ENCODE assay signal across 18 mouse cellular contexts in genomic region chr14:24098828-24099227, GRCm38 (mm10).
DNase-seq lines count a peak whose midpoint lies in the region; ATAC-seq and TF ChIP-seq lines count a peak whose summit lies in the region.
"Had no signal": no experiment of that assay in that cellular context is flagged by ENCODE, and none has a peak within 500 bp of the region (broad histone marks: within the 10 kb centered on the region; RNA-seq: fewer than 3 reads in every experiment).

No protein-coding gene starts in this region.

- no peaks in the 10 kb centered on the region for H3K9me3 ChIP-seq in lung, embryonic 16.5 days (ENCODE audit: control insufficient read depth, low read length)
- H3K9me3 ChIP-seq in midbrain, postnatal 0 days (ENCODE audit: low read length) = no peaks in the 10 kb centered on the region
- H3K9me3 ChIP-seq: embryonic facial prominence, embryonic 12.5 days; forebrain, embryonic 15.5 days; heart, embryonic 15.5 days; hindbrain, embryonic 13.5 days had no signal

- no peaks in the 10 kb centered on the region for H3K4me1 ChIP-seq in testis, adult 2 months (ENCODE audit: control insufficient read depth, insufficient read depth, low read length)
- no peaks in the 10 kb centered on the region for H3K4me1 ChIP-seq in lung, embryonic 16.5 days (replicated peaks; ENCODE audit: control insufficient read depth, insufficient read depth, low read length)
- no peaks in the 10 kb centered on the region for H3K4me1 ChIP-seq in midbrain, postnatal 0 days (ENCODE audit: insufficient read depth, low read length)
- H3K4me1 ChIP-seq: embryonic facial prominence, embryonic 12.5 days; forebrain, embryonic 15.5 days; hindbrain, embryonic 13.5 days had no signal

- peaks cover 2% of the 10 kb centered on the region for H3K36me3 ChIP-seq in testis, adult 2 months (ENCODE audit: control insufficient read depth, insufficient read depth, low read length)
- no peaks in the 10 kb centered on the region for H3K36me3 ChIP-seq in lung, embryonic 16.5 days (ENCODE audit: control insufficient read depth, insufficient read depth, low read length)
- no peaks in the 10 kb centered on the region for H3K36me3 ChIP-seq in midbrain, postnatal 0 days (ENCODE audit: insufficient read depth, low read length)
- H3K36me3 ChIP-seq: embryonic facial prominence, embryonic 12.5 days; forebrain, embryonic 15.5 days; heart, embryonic 15.5 days; hindbrain, embryonic 13.5 days had no signal

- no peak for TF ChIP-seq CTCF in testis, adult 2 months (IDR thresholded peaks at IDR 0.05; ENCODE audit: control insufficient read depth, insufficient read depth, insufficient replicate concordance, low read depth, low read length)
- no peak for TF ChIP-seq CTCF in midbrain, postnatal 0 days (IDR thresholded peaks at IDR 0.05)

- no peak overlapping the region for H3K4me3 ChIP-seq in testis, adult 2 months (ENCODE audit: control insufficient read depth, low read depth, low read length)
- no peak overlapping the region for H3K4me3 ChIP-seq in lung, embryonic 16.5 days (ENCODE audit: low read length)
- H3K4me3 ChIP-seq in midbrain, postnatal 0 days (ENCODE audit: low read depth, low read length) = no peak overlapping the region
- H3K4me3 ChIP-seq: embryonic facial prominence, embryonic 12.5 days; forebrain, embryonic 15.5 days; heart, embryonic 15.5 days; hindbrain, embryonic 13.5 days had no signal

- 0 out of 2 replicates have a peak, but pooled peaks have one; percentile 34 for ATAC-seq in lung, embryonic 16.5 days (ENCODE audit: low read depth)
- no peak for ATAC-seq in midbrain, postnatal 0 days (ENCODE audit: low FRiP score)
- ATAC-seq: forebrain, embryonic 15.5 days had no signal

- DNase-seq in testis, postnatal 10 days (ENCODE audit: low spot score) = no peak
- DNase-seq in lung, postnatal 25 days (ENCODE audit: low spot score) = peak; percentile 63
- DNase-seq in midbrain, postnatal 0 days (ENCODE audit: low spot score) = no peak
- no peak for DNase-seq in embryo, embryonic 10 days (ENCODE audit: low spot score)
- DNase-seq in c-Kit-positive CD71-positive TER-119-positive erythroid progenitor cells, embryonic 14.5 days (ENCODE audit: low spot score) = no peak
- DNase-seq: adrenal gland, adult 2 months; adrenal gland, postnatal 25 days; cerebellum, adult 2 months; cerebellum, postnatal 14 days; gastrocnemius, postnatal 36 days; heart, postnatal 14 days had no signal

- 63% methylated on average over 4 of the region's 4 CpGs for WGBS in lung, embryonic 16.5 days
- WGBS in midbrain, postnatal 0 days = 84% methylated on average over 4 of the region's 4 CpGs

- no peak overlapping the region for H3K4me2 ChIP-seq in lung, embryonic 16.5 days (ENCODE audit: low read depth, low read length)
- H3K4me2 ChIP-seq in midbrain, postnatal 0 days (ENCODE audit: low read depth, low read length, poor library complexity, severe bottlenecking) = no peak overlapping the region
- H3K4me2 ChIP-seq: embryonic facial prominence, embryonic 12.5 days; forebrain, embryonic 15.5 days; heart, embryonic 11.5 days; heart, embryonic 15.5 days; hindbrain, embryonic 13.5 days had no signal

- no peak overlapping the region for H3K9ac ChIP-seq in lung, embryonic 16.5 days (ENCODE audit: low read length)
- no peak overlapping the region for H3K9ac ChIP-seq in midbrain, postnatal 0 days (replicated peaks; ENCODE audit: low read length, poor library complexity, severe bottlenecking)
- H3K9ac ChIP-seq: embryonic facial prominence, embryonic 12.5 days; forebrain, embryonic 15.5 days; heart, embryonic 15.5 days; hindbrain, embryonic 13.5 days had no signal

- H3K27me3 ChIP-seq in testis, adult 2 months (ENCODE audit: control insufficient read depth, insufficient read depth, low read length) = no peaks in the 10 kb centered on the region
- no peaks in the 10 kb centered on the region for H3K27me3 ChIP-seq in lung, embryonic 16.5 days (ENCODE audit: control insufficient read depth, insufficient read depth, low read depth, low read length)
- no peaks in the 10 kb centered on the region for H3K27me3 ChIP-seq in midbrain, postnatal 0 days (ENCODE audit: insufficient read depth, low read length)
- H3K27me3 ChIP-seq: embryonic facial prominence, embryonic 12.5 days; forebrain, embryonic 15.5 days; heart, embryonic 15.5 days; hindbrain, embryonic 13.5 days had no signal

- TF ChIP-seq POLR2A in testis, adult 2 months (IDR thresholded peaks at IDR 0.05; ENCODE audit: control insufficient read depth, low read depth, low read length) = peak; percentile 25; the same call in 1 of the 2 replicates

- no peak overlapping the region for H3K27ac ChIP-seq in testis, adult 2 months (ENCODE audit: control insufficient read depth, insufficient read depth, low read depth, low read length)
- H3K27ac ChIP-seq in lung, embryonic 16.5 days (ENCODE audit: low read length) = no peak overlapping the region
- H3K27ac ChIP-seq in midbrain, postnatal 0 days (ENCODE audit: low read depth, low read length) = no peak overlapping the region
- H3K27ac ChIP-seq: embryonic facial prominence, embryonic 12.5 days; forebrain, embryonic 15.5 days; heart, embryonic 15.5 days; hindbrain, embryonic 13.5 days had no signal
